Mouse (Mus musculus): ENCODE measurements around the gene Dusp18. TPM values are rescaled to one million over a fixed set of nuclear protein-coding genes. Genes with fewer than 3 reads are reported as not detected.
"Not testable (repeated sequence)": the region's sequence is repeated elsewhere in the genome, so short reads cannot be mapped to it uniquely, and the experiment has no call there.

Gene Dusp18
- polyA plus RNA-seq, 1 experiment from 2014 or later, result 38.3 TPM

DNA sequence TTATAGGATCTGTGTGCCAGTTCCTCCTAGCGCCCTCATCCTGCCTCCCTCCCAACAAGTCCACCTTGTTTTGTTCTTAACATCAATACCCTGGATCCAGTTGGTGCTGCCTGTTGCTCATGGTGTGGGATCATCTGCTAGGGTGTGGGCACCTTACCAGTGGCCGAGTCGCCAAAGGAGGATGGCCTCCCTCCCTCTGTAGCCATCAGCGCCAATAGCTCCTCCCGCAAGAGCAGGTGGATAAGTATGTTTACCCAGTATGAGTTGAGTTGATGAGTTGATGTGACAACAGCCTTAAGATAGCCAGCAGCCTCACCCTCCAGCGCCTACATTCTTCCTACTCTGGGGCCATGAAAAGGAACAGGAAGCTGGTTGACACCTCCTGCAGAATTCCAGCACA, 5.3 kb downstream of the Dusp18 start:
- H3K36me3 ChIP-seq, result peaks cover 22% of the 10 kb centered on the region
- no peaks in the 10 kb centered on the region for H3K9me3 ChIP-seq
- no peak overlapping the region for H3K4me2 ChIP-seq (replicated peaks)
- 89% methylated on average over 6 of the region's 6 CpGs for WGBS
- H3K27me3 ChIP-seq, result no peaks in the 10 kb centered on the region
- no peak overlapping the region for H3K9ac ChIP-seq (replicated peaks)
- no peak overlapping the region for H3K27ac ChIP-seq (replicated peaks)
- no peak overlapping the region for H3K4me3 ChIP-seq
- no peak for ATAC-seq (replicated peaks)
- H3K4me1 ChIP-seq, result peaks cover 16% of the 10 kb centered on the region; the same call in 1 of the 2 replicates

GRCm38 (mm10) chr11:3902516-3902915, 7.5 kb downstream of the Dusp18 start:
- Histone ChIP-seq H3K27ac (replicated peaks) (no peak overlapping the region), H3K27me3 (no peaks in the 10 kb centered on the region), H3K36me3 (peaks cover 23% of the 10 kb centered on the region), H3K4me2 (replicated peaks) (no peak overlapping the region), H3K4me1 (0 out of 2 replicates have a peak, but pooled peaks cover 11% of the 10 kb centered on the region), H3K4me3 (no peak overlapping the region), H3K9ac (replicated peaks) (no peak overlapping the region), H3K9me3 (no peaks in the 10 kb centered on the region)
- no peak for ATAC-seq (replicated peaks)
- WGBS, result 89% methylated on average over 3 of the region's 3 CpGs

- no peak for ATAC-seq (replicated peaks)
- Histone ChIP-seq H3K27ac (replicated peaks) (no peak overlapping the region), H3K9ac (replicated peaks) (no peak overlapping the region), H3K27me3 (no peaks in the 10 kb centered on the region), H3K4me3 (no peak overlapping the region), H3K9me3 (no peaks in the 10 kb centered on the region), H3K4me2 (replicated peaks) (no peak overlapping the region), H3K36me3 (peaks cover 18% of the 10 kb centered on the region), H3K4me1 (0 out of 2 replicates have a peak, but pooled peaks cover 9% of the 10 kb centered on the region)
- 77% methylated on average over 5 of the region's 5 CpGs for WGBS
Measured at GRCm38 (mm10) chr11:3903046-3903445, 8.0 kb downstream of the Dusp18 start.

- no peaks in the 10 kb centered on the region for H3K27me3 ChIP-seq
- no peak overlapping the region for H3K27ac ChIP-seq (replicated peaks)
- no peaks in the 10 kb centered on the region for H3K9me3 ChIP-seq
- H3K4me1 ChIP-seq, result peaks cover 17% of the 10 kb centered on the region; the same call in 1 of the 2 replicates
- 84% methylated on average over 6 of the region's 6 CpGs for WGBS
- no peak overlapping the region for H3K9ac ChIP-seq (replicated peaks)
- H3K4me3 ChIP-seq, result no peak overlapping the region
- ATAC-seq (replicated peaks), result no peak
- no peak overlapping the region for H3K4me2 ChIP-seq (replicated peaks)
- peaks cover 8% of the 10 kb centered on the region for H3K36me3 ChIP-seq
Measured at GRCm38 (mm10) chr11:3904673-3905072, 9.6 kb downstream of the Dusp18 start.

- no peak for ATAC-seq (replicated peaks)
- H3K4me3 ChIP-seq, result no peak overlapping the region
- H3K9ac ChIP-seq (replicated peaks), result no peak overlapping the region
- H3K27ac ChIP-seq (replicated peaks), result no peak overlapping the region
- peaks cover 20% of the 10 kb centered on the region for H3K4me1 ChIP-seq
- H3K27me3 ChIP-seq, result no peaks in the 10 kb centered on the region
- H3K9me3 ChIP-seq, result no peaks in the 10 kb centered on the region
- 78% methylated on average over 1 of the region's 1 CpGs for WGBS
- no peak overlapping the region for H3K4me2 ChIP-seq (replicated peaks)
- H3K36me3 ChIP-seq, result peaks cover 8% of the 10 kb centered on the region
Measured at GRCm38 (mm10) chr11:3905446-3905845, 10.4 kb downstream of the Dusp18 start.

- no peak overlapping the region for H3K4me3 ChIP-seq
- no peaks in the 10 kb centered on the region for H3K27me3 ChIP-seq
- H3K27ac ChIP-seq (replicated peaks), result no peak overlapping the region
- peaks cover 8% of the 10 kb centered on the region; the same call in 1 of the 2 replicates for H3K36me3 ChIP-seq
- no peak for ATAC-seq (replicated peaks)
- no peak overlapping the region for H3K4me2 ChIP-seq (replicated peaks)
- peaks cover 53% of the 10 kb centered on the region for H3K4me1 ChIP-seq
- no peaks in the 10 kb centered on the region for H3K9me3 ChIP-seq
- WGBS, result 92% methylated on average over 4 of the region's 4 CpGs
- H3K9ac ChIP-seq (replicated peaks), result no peak overlapping the region
Measured at GRCm38 (mm10) chr11:3909236-3909635, 14.2 kb downstream of the Dusp18 start.

DNA sequence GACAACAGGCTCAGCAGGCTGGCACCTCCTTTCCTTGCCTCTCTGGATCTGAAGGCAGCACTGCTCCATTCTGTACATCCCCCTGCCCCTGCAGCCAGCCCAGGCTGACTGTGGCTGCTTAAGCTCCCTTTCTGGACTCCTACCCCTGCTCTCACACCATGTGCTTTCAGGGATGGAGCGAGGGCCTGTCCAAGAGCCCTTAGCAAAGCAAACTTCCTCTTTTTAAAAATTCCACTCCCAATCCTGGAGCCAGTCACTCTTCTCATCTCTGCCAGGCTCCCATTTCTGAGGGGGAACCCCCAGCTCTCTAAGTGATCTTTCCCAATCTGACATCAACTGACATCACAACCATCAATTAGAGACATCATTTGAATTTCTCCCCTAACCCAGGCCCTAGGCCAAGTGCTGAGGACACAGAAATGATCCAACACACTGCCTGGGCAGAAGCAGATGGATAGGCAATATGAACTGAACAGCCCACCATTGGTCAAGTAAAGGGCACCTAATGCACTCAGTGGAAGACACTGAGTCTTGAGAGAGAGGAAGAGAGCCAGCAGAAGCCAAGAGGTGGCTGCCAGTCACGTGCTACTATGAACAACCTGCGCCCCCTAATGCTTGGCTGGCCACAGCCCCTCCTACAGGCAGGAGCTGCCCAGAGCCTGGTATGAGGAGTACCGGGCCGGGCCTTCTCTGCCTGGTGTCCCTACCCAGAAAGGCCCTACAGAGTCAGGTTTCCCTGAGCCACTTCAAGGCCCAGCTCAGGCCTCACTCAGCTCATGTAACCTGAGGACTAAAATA, 15.7 kb downstream of the Dusp18 start:
- ATAC-seq (replicated peaks), result no peak
- H3K27me3 ChIP-seq, result no peaks in the 10 kb centered on the region
- H3K9ac ChIP-seq (replicated peaks), result no peak overlapping the region; the same call in 1 of the 2 replicates
- peak overlapping the region; percentile 74 for H3K4me2 ChIP-seq (replicated peaks)
- peaks cover 8% of the 10 kb centered on the region; the same call in 1 of the 2 replicates for H3K36me3 ChIP-seq
- H3K9me3 ChIP-seq, result no peaks in the 10 kb centered on the region
- peaks cover 56% of the 10 kb centered on the region for H3K4me1 ChIP-seq
- 52% methylated on average over 5 of the region's 5 CpGs for WGBS
- H3K27ac ChIP-seq (replicated peaks), result no peak overlapping the region
- peak overlapping the region; percentile 65; the same call in 1 of the 2 replicates for H3K4me3 ChIP-seq

DNA sequence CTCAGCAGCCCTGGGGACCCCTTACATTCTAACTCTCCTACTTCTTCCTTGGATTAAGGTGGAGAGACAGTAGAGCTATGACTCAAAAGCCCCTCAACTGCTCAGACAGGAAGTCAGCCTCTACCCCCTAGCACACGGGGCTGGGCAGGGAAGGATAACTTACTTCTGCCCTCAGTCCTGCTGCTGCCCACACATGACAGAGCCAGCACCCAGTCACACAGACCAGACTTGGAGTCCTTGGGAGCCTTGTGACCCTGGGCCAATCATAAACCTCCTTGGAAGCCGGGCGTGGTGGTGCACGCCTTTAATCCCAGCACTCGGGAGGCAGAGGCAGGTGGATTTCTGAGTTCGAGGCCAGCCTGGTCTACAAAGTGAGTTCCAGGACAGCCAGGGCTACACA, 16.4 kb downstream of the Dusp18 start:
- H3K27ac ChIP-seq (replicated peaks); H3K27me3 ChIP-seq; H3K9ac ChIP-seq (replicated peaks); H3K36me3 ChIP-seq; H3K9me3 ChIP-seq; ATAC-seq (replicated peaks): not testable (repeated sequence)
- H3K4me3 ChIP-seq, result peak overlapping the region; percentile 65
- H3K4me2 ChIP-seq (replicated peaks), result peak overlapping the region; percentile 74
- WGBS, result 91% methylated on average over 6 of the region's 6 CpGs
- peaks cover 56% of the 10 kb centered on the region for H3K4me1 ChIP-seq

- Histone ChIP-seq H3K27me3 (no peaks in the 10 kb centered on the region), H3K4me2 (replicated peaks) (peak overlapping the region; percentile 74), H3K4me1 (peaks cover 56% of the 10 kb centered on the region), H3K4me3 (peak overlapping the region; percentile 65), H3K9ac (replicated peaks) (peak overlapping the region; percentile 51), H3K27ac (replicated peaks) (peak overlapping the region; percentile 24; the same call in 1 of the 2 replicates), H3K36me3 (peaks cover 1% of the 10 kb centered on the region; the same call in 1 of the 2 replicates), H3K9me3 (no peaks in the 10 kb centered on the region)
- ATAC-seq (replicated peaks), result peak; percentile 21; the same call in 1 of the 2 replicates
- WGBS, result 9% methylated on average over 19 of the region's 19 CpGs
Measured at GRCm38 (mm10) chr11:3912100-3912874, 17.2 kb downstream of the Dusp18 start.

DNA sequence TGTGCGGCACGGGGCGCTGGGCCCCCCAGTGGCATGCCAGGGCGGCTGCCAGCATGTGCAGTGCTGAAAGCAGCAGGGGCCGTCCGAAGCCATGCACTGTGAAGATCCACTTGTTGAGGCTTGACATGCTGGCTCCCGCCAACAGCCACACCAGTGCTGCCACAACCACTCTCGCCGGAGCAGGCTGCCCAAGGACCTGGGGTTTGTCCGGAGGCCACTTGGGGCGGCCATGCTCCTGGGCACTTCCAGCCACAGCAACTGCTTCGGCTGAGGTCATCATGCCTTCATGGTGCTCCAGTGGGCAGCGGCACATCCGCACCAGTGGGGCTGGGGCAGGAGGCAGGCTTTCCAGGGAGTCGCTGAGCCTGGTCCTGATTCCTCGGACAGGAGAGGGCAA, 17.8 kb downstream of the Dusp18 start:
- H3K4me3 ChIP-seq, result peak overlapping the region; percentile 65
- no peaks in the 10 kb centered on the region for H3K9me3 ChIP-seq
- no peaks in the 10 kb centered on the region for H3K36me3 ChIP-seq
- peak overlapping the region; percentile 81; the same call in 1 of the 2 replicates for H3K27ac ChIP-seq (replicated peaks)
- H3K4me2 ChIP-seq (replicated peaks), result peak overlapping the region; percentile 74
- H3K4me1 ChIP-seq, result peaks cover 56% of the 10 kb centered on the region
- WGBS, result 3% methylated on average over 16 of the region's 16 CpGs
- H3K9ac ChIP-seq (replicated peaks), result peak overlapping the region; percentile 51
- peak; percentile 2; the same call in 1 of the 2 replicates for ATAC-seq (replicated peaks)
- H3K27me3 ChIP-seq, result no peaks in the 10 kb centered on the region

GRCm38 (mm10) chr11:3913316-3914108, 18.5 kb downstream of the Dusp18 start:
- Histone ChIP-seq H3K9ac (replicated peaks) (peak overlapping the region; percentile 51), H3K27me3 (no peaks in the 10 kb centered on the region), H3K4me3 (peak overlapping the region; percentile 65), H3K27ac (replicated peaks) (peak overlapping the region; percentile 81), H3K4me2 (replicated peaks) (peak overlapping the region; percentile 74), H3K9me3 (no peaks in the 10 kb centered on the region), H3K4me1 (peaks cover 50% of the 10 kb centered on the region), H3K36me3 (no peaks in the 10 kb centered on the region)
- ATAC-seq (replicated peaks), result peak; percentile 86
- WGBS, result under 1% methylated on average over 65 of the region's 65 CpGs
